Mouse (Mus musculus) left cerebral cortex, postnatal 25 days (tissue): ENCODE measurements at regions not wholly inside any gene's neighbourhood (a gene's known extent, or its start where the extent isn't known, plus 50 kb on each side); places are given as distances from the start of the nearest gene placed in this dataset.

Experiments used
- DNase-seq, 2 experiments: peaks; one replicate each; pipeline ENCODE4 v3.0.0; 2022; ENCODE audit warnings: low spot score in 2 of 2, mixed read lengths in 1 of 2
- intact Hi-C: fragments of 180-260 bp; cut with DNase I; formaldehyde crosslinking; loops from one replicate; pipeline ENCODE4 v1.15.1; 2025

- intact Hi-C loops = no loop called here
These were observed 490.2 kb downstream of the Slc4a3 start for GRCm38 (mm10) chr1:76036316-76036715.

GRCm38 (mm10) chr1:76039029-76039655 lies 493.1 kb downstream of the Slc4a3 start:
- intact Hi-C loops = no loop called here
- DNase-seq = peak; percentile 37 to 68

More at GRCm38 (mm10) chr1:76036316-76036715, 490.2 kb downstream of the Slc4a3 start:
- no peak for DNase-seq

GRCm38 (mm10) chr1:76039661-76040060 lies 493.6 kb downstream of the Slc4a3 start:
- intact Hi-C loops = no loop called here

GRCm38 (mm10) chr1:76050264-76050663 lies 504.2 kb downstream of the Slc4a3 start:
- intact Hi-C loops = no loop called here
- no peak for DNase-seq

More at GRCm38 (mm10) chr1:76039661-76040060, 493.6 kb downstream of the Slc4a3 start:
- DNase-seq = no peak

GRCm38 (mm10) chr1:76053378-76054171 lies 507.5 kb downstream of the Slc4a3 start:
- DNase-seq = no peak
- intact Hi-C loops = no loop called here

- DNase-seq = no peak
- intact Hi-C loops = no loop called here
These were observed 519.7 kb downstream of the Slc4a3 start for GRCm38 (mm10) chr1:76065783-76066182.

GRCm38 (mm10) chr1:76070831-76071321 lies 524.8 kb downstream of the Slc4a3 start:
- DNase-seq = peak; percentile 85 to 97
- intact Hi-C loops = loop anchor here (1.0 to 10.0 kb wide), 8 partner anchors 39 to 1446 kb away; no protein-coding TSS in a partner anchor

- DNase-seq = no peak
- intact Hi-C loops = loop anchor here (10.0 kb wide), 1 partner anchor 1030 kb away; no protein-coding TSS in a partner anchor
These were observed 529.1 kb downstream of the Slc4a3 start for GRCm38 (mm10) chr1:76075213-76075612.

GRCm38 (mm10) chr1:76075685-76076455 lies 529.8 kb downstream of the Slc4a3 start:
- DNase-seq = no peak
- intact Hi-C loops = loop anchor here (10.0 kb wide), 1 partner anchor 1029 kb away; no protein-coding TSS in a partner anchor

- DNase-seq = no peak
- intact Hi-C loops = no loop called here
These were observed 534.2 kb downstream of the Slc4a3 start for GRCm38 (mm10) chr1:76080241-76080640.

- no peak for DNase-seq
- intact Hi-C loops = no loop called here
These were observed 535.6 kb downstream of the Slc4a3 start for GRCm38 (mm10) chr1:76081700-76082099.

GRCm38 (mm10) chr1:76083273-76084036 lies 537.4 kb downstream of the Slc4a3 start:
- intact Hi-C loops = no loop called here
- no peak for DNase-seq

- intact Hi-C loops = no loop called here
- DNase-seq = no peak
These were observed 545.0 kb downstream of the Slc4a3 start for GRCm38 (mm10) chr1:76091031-76091430.

GRCm38 (mm10) chr1:76113281-76113680 lies 567.2 kb downstream of the Slc4a3 start:
- intact Hi-C loops = no loop called here
- no peak for DNase-seq

GRCm38 (mm10) chr1:76120840-76121239 lies 574.8 kb downstream of the Slc4a3 start:
- intact Hi-C loops = no loop called here
- no peak for DNase-seq

- DNase-seq = no peak
- intact Hi-C loops = no loop called here
These were observed 584.3 kb downstream of the Slc4a3 start for GRCm38 (mm10) chr1:76130353-76130752.

GRCm38 (mm10) chr1:76136810-76137209 lies 590.7 kb downstream of the Slc4a3 start:
- no peak for DNase-seq
- intact Hi-C loops = no loop called here

- intact Hi-C loops = no loop called here
- DNase-seq = no peak
These were observed 591.6 kb downstream of the Slc4a3 start for GRCm38 (mm10) chr1:76137701-76138100.

GRCm38 (mm10) chr1:76143516-76143915 lies 597.5 kb downstream of the Slc4a3 start:
- peak in 1 of 2 experiments; percentile 11 for DNase-seq
- intact Hi-C loops = loop anchor here (10.0 kb wide), 1 partner anchor 341 kb away; no protein-coding TSS in a partner anchor
